Mouse (Mus musculus) embryonic facial prominence, embryonic 12.5 days (tissue): ENCODE results near the gene Itga8. TPM values are rescaled to one million over a fixed set of nuclear protein-coding genes. Genes with fewer than 3 reads are reported as not detected.

Experiments
- ATAC-seq: fragments of 200-750 bp; cut with Nextera tagmentation; 2 replicates; pipeline ENCODE4 v1.8.0; 2017; ENCODE audit not compliant: insufficient number of reproducible peaks, insufficient read depth, low FRiP score, low TSS enrichment
- H3K27ac ChIP-seq: fragments of 300-500 bp; sonication (generic); 2 replicates; pipeline ENCODE4 v1.5.1; 2016; ENCODE audit warnings: mild to moderate bottlenecking
- H3K27me3 ChIP-seq: fragments of 300-500 bp; sonication (generic); 2 replicates; pipeline ENCODE4 v1.6.1; 2016; ENCODE audit warnings: mild to moderate bottlenecking, moderate library complexity
- H3K36me3 ChIP-seq: fragments of 300-500 bp; sonication (generic); 2 replicates; pipeline ENCODE4 v1.6.1; 2016; ENCODE audit warnings: mild to moderate bottlenecking
- H3K4me1 ChIP-seq: fragments of 300-500 bp; sonication (generic); 2 replicates; pipeline ENCODE4 v1.6.1; 2016
- H3K4me2 ChIP-seq: fragments of 300-500 bp; sonication (generic); replicated peaks from 2 replicates; pipeline ENCODE4 v1.6.1; 2016; ENCODE audit warnings: mild to moderate bottlenecking, moderate library complexity
- H3K4me3 ChIP-seq: fragments of 300-500 bp; sonication (generic); 2 replicates; pipeline ENCODE4 v1.5.1; 2016; ENCODE audit warnings: mild to moderate bottlenecking
- H3K9ac ChIP-seq: fragments of 300-500 bp; sonication (generic); 2 replicates; pipeline ENCODE4 v1.6.1; 2016; ENCODE audit warnings: mild to moderate bottlenecking, moderate library complexity
- H3K9me3 ChIP-seq: fragments of 300-500 bp; sonication (generic); 2 replicates; pipeline ENCODE4 v1.6.1; 2016; ENCODE audit warnings: mild to moderate bottlenecking, moderate library complexity
- WGBS: fragments of 180-500 bp; shearing (Covaris S2); methylation state at CpG from one replicate; pipeline ENCODE4 v1.1.7; 2016; 5-methylcytosine and 5-hydroxymethylcytosine counted together
- polyA plus RNA-seq: library from polyadenylated mRNA; unstranded; fragments of >200 nt; fragmentation: Nextera tagmentation; extraction: Ambion mirVana; gene quantifications from 2 replicates; pipeline ENCODE4 v1.2.1, GENCODE M21; 2016

Gene Itga8
- polyA plus RNA-seq, result 15.8 TPM in 2 replicates

GRCm38 (mm10) chr2:12301431-12302170, at the start of gene Itga8:
Itga8 (minus strand) TSS chr2:12301922.
- Histone ChIP-seq H3K27ac (peak within 1 kb of the TSS; percentile 65), H3K4me2 (peak within 1 kb of the TSS; percentile 82), H3K36me3 (no peaks in the 10 kb centered on the region), H3K9me3 (no peaks in the 10 kb centered on the region), H3K4me1 (no peaks in the 10 kb centered on the region), H3K27me3 (0 out of 2 replicates have a peak, but pooled peaks cover 4% of the 10 kb centered on the region), H3K9ac (peak within 1 kb of the TSS; percentile 84), H3K4me3 (peak within 1 kb of the TSS; percentile 77)
- ATAC-seq, result peak; percentile 95
- WGBS, result under 1% methylated on average over 56 of the region's 56 CpGs

DNA sequence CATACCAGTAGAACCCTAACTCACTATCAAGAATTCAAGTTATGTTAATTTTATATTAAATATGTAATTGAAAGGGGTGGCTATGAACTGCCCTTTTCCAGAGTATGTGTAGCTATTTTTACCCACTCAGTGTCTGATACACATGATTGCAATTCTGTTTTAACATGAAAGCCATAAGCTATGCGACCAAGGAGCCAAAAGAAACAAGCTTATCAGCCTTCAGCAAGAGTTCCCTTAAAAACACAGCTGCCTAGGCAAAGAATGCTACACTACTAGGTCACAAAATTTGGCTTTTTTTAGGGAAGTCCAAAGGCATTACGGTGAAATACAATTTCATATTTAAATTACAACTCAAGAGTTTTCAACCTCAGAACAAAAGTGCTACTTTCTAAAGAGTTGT, 47.2 kb upstream of the Itga8 start:
- Histone ChIP-seq H3K9ac (no peak overlapping the region), H3K27ac (no peak overlapping the region), H3K4me1 (no peaks in the 10 kb centered on the region), H3K4me2 (no peak overlapping the region), H3K36me3 (0 out of 2 replicates have a peak, but pooled peaks cover 4% of the 10 kb centered on the region), H3K27me3 (no peaks in the 10 kb centered on the region), H3K4me3 (no peak overlapping the region), H3K9me3 (no peaks in the 10 kb centered on the region)
- 83% methylated on average over 2 of the region's 2 CpGs for WGBS
- no peak for ATAC-seq

GRCm38 (mm10) chr2:12331962-12332361, 30.2 kb upstream of the Itga8 start:
- H3K4me1 ChIP-seq, result peaks cover 17% of the 10 kb centered on the region; the same call in 1 of the 2 replicates
- H3K4me2 ChIP-seq, result no peak overlapping the region
- no peaks in the 10 kb centered on the region for H3K36me3 ChIP-seq
- no peaks in the 10 kb centered on the region for H3K9me3 ChIP-seq
- H3K27ac ChIP-seq, result no peak overlapping the region
- H3K9ac ChIP-seq, result no peak overlapping the region
- 69% methylated on average over 2 of the region's 2 CpGs for WGBS
- no peak for ATAC-seq
- H3K27me3 ChIP-seq, result no peaks in the 10 kb centered on the region
- H3K4me3 ChIP-seq, result no peak overlapping the region

GRCm38 (mm10) chr2:12329620-12330019, 27.9 kb upstream of the Itga8 start:
- no peak overlapping the region for H3K9ac ChIP-seq
- no peaks in the 10 kb centered on the region for H3K36me3 ChIP-seq
- H3K4me2 ChIP-seq, result no peak overlapping the region
- no peak overlapping the region for H3K4me3 ChIP-seq
- H3K27ac ChIP-seq, result no peak overlapping the region
- 77% methylated on average over 2 of the region's 2 CpGs for WGBS
- H3K27me3 ChIP-seq, result no peaks in the 10 kb centered on the region
- H3K4me1 ChIP-seq, result peaks cover 18% of the 10 kb centered on the region; the same call in 1 of the 2 replicates
- H3K9me3 ChIP-seq, result no peaks in the 10 kb centered on the region
- no peak for ATAC-seq

- no peak overlapping the region for H3K9ac ChIP-seq
- no peaks in the 10 kb centered on the region for H3K27me3 ChIP-seq
- 27% methylated on average over 5 of the region's 5 CpGs for WGBS
- H3K4me1 ChIP-seq, result peaks cover 18% of the 10 kb centered on the region; the same call in 1 of the 2 replicates
- H3K4me3 ChIP-seq, result no peak overlapping the region
- H3K4me2 ChIP-seq, result peak overlapping the region; percentile 53
- 0 out of 2 replicates have a peak overlapping the region, but pooled peaks have one; percentile 54 for H3K27ac ChIP-seq
- no peak for ATAC-seq
- H3K9me3 ChIP-seq, result no peaks in the 10 kb centered on the region
- no peaks in the 10 kb centered on the region for H3K36me3 ChIP-seq
Observed at GRCm38 (mm10) chr2:12329068-12329407, 27.3 kb upstream of the Itga8 start.

DNA sequence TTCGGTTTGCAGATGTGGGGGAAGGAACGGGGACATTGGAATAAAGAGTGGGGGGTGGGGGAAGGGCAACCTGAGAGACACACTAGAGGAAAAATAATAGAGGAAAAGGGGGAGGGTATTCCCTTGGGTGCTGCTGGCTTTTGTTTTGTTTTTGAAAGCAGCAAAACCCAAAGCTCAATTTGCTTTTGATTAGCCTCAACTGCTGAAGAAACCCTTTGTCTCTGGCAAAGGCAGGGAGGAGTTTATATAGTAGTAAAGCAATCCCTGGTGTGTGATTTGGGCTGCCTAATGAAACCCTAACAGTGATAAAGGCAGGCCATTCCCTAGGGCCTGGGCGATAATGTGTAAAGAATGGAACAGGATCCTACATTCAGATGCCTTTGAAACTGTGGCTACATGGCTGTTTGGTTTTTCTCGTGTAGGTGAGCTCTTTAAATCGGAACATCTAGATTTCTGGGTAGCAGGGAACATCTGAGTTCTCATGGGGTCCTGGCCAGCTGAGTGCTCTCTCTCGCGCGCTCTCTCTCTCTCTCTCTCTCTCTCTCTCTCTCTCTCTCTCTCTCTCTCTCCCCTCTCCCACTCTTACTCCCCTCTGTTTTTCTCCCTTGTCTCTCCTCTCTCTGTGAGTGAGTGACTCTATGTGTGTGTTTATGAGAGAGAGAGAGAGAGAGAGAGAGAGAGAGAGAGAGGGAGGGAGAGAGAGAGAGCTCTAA, 26.8 kb upstream of the Itga8 start:
- H3K4me3 ChIP-seq, result no peak overlapping the region
- H3K27ac ChIP-seq, result 0 out of 2 replicates have a peak overlapping the region, but pooled peaks have one; percentile 54
- H3K27me3 ChIP-seq, result no peaks in the 10 kb centered on the region
- no peak for ATAC-seq
- H3K9me3 ChIP-seq, result no peaks in the 10 kb centered on the region
- H3K4me2 ChIP-seq, result peak overlapping the region; percentile 53
- H3K9ac ChIP-seq, result no peak overlapping the region
- 13% methylated on average over 8 of the region's 8 CpGs for WGBS
- H3K36me3 ChIP-seq, result no peaks in the 10 kb centered on the region
- peaks cover 18% of the 10 kb centered on the region; the same call in 1 of the 2 replicates for H3K4me1 ChIP-seq

DNA sequence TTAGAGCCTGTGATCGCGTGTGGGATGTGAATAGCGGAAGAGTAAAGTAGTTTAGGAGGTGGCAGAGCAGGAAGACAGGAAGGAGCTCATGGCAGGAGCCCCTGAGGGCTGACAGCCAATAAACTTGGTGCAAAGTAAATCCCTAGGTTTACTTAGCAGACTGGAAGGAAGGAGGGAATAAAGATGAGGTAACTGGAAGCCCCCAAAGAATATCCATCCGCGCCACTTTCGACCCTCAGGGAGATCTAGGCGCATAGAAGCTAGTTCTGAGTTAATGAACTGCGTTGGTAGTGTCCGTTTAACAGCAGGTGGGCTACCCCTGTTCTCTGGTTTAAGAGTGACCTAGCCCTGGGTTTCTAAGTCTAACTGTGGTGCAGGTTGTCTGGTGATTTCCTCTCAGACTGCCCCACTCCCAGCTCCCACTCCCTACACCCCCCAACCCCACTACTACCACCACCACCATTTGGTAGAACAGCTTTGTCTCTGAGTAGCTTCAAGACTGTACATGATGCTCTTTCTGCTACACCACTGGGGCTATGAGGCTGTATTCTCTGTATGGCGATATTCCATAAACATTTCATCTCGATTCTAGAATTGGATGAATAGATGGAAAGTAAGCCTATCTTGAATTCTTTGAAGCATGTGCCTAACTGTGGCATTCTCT, 26.1 kb upstream of the Itga8 start:
- Histone ChIP-seq H3K9ac (no peak overlapping the region), H3K4me3 (peak overlapping the region; percentile 30), H3K9me3 (no peaks in the 10 kb centered on the region), H3K4me2 (peak overlapping the region; percentile 53), H3K27me3 (no peaks in the 10 kb centered on the region), H3K4me1 (peaks cover 18% of the 10 kb centered on the region; the same call in 1 of the 2 replicates), H3K36me3 (no peaks in the 10 kb centered on the region), H3K27ac (0 out of 2 replicates have a peak overlapping the region, but pooled peaks have one; percentile 30)
- WGBS, result 25% methylated on average over 11 of the region's 11 CpGs
- ATAC-seq, result no peak

DNA sequence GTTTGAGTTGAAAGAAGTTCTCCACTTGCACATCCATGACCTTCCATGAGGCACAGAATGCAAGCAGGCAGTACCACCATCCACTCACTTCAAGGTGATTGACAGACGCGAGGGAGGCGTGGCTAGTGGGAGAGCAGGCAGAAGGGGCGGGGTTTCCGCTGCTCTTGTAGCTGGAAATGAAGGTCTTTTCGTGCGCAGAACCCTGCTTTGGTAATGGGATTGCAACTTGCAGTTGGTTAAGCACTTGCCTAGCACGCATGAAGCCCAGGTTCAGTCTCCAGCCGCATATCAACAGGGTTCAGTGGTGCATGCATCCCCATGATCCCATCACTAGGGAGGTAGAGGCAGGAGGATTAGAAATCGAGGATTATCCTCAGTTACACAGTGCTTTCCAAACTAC, 25.5 kb upstream of the Itga8 start:
- Histone ChIP-seq H3K27me3 (no peaks in the 10 kb centered on the region), H3K27ac (no peak overlapping the region), H3K4me3 (peak overlapping the region; percentile 30), H3K36me3 (no peaks in the 10 kb centered on the region), H3K4me2 (peak overlapping the region; percentile 53), H3K9me3 (no peaks in the 10 kb centered on the region), H3K9ac (no peak overlapping the region), H3K4me1 (peaks cover 18% of the 10 kb centered on the region; the same call in 1 of the 2 replicates)
- 7% methylated on average over 10 of the region's 10 CpGs for WGBS
- ATAC-seq, result peak; percentile 61

GRCm38 (mm10) chr2:12325868-12326267, 24.1 kb upstream of the Itga8 start:
- Histone ChIP-seq H3K36me3 (no peaks in the 10 kb centered on the region), H3K4me1 (peaks cover 18% of the 10 kb centered on the region; the same call in 1 of the 2 replicates), H3K9me3 (no peaks in the 10 kb centered on the region), H3K27ac (no peak overlapping the region), H3K4me2 (no peak overlapping the region), H3K27me3 (no peaks in the 10 kb centered on the region), H3K9ac (no peak overlapping the region), H3K4me3 (no peak overlapping the region)
- ATAC-seq, result no peak
- WGBS, result 75% methylated on average over 2 of the region's 2 CpGs

GRCm38 (mm10) chr2:12325417-12325816, 23.7 kb upstream of the Itga8 start:
- Histone ChIP-seq H3K27ac (no peak overlapping the region), H3K27me3 (no peaks in the 10 kb centered on the region), H3K36me3 (no peaks in the 10 kb centered on the region), H3K4me3 (no peak overlapping the region), H3K4me1 (peaks cover 18% of the 10 kb centered on the region; the same call in 1 of the 2 replicates), H3K4me2 (no peak overlapping the region), H3K9me3 (no peaks in the 10 kb centered on the region), H3K9ac (no peak overlapping the region)
- WGBS, result 82% methylated on average over 6 of the region's 6 CpGs
- ATAC-seq, result no peak

DNA sequence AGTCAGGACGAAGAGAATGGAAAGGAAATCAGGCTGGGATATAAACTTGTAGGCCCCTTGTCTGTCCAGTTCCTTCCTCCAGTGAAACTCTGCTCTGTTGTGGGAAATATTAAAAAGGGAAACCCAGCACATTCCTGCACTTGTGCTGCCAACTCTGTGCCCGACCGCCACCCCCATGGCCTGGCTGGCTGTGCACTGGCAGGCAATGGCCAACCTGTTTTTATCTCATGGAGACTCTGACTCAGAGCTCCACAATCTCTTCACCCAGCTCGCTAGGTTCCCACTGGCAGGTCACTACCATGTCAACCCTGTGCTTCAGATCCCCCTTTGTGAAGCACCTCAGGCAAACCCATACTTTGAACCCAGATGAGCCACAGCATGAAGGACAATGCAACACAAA, 19.2 kb upstream of the Itga8 start:
- no peak overlapping the region for H3K4me3 ChIP-seq
- no peaks in the 10 kb centered on the region for H3K36me3 ChIP-seq
- peaks cover 4% of the 10 kb centered on the region; the same call in 1 of the 2 replicates for H3K4me1 ChIP-seq
- no peak overlapping the region for H3K9ac ChIP-seq
- no peaks in the 10 kb centered on the region for H3K9me3 ChIP-seq
- no peak overlapping the region for H3K27ac ChIP-seq
- 84% methylated on average over 4 of the region's 4 CpGs for WGBS
- H3K27me3 ChIP-seq, result no peaks in the 10 kb centered on the region
- ATAC-seq, result no peak
- no peak overlapping the region for H3K4me2 ChIP-seq
